Mouse (Mus musculus): ENCODE measurements at regions not wholly inside any gene's neighbourhood (a gene's known extent, or its start where the extent isn't known, plus 50 kb on each side); places are given as distances from the start of the nearest gene placed in this dataset.
A peak's percentile ranks its signal among the peaks of the same experiment; 100 is the strongest.

DNA sequence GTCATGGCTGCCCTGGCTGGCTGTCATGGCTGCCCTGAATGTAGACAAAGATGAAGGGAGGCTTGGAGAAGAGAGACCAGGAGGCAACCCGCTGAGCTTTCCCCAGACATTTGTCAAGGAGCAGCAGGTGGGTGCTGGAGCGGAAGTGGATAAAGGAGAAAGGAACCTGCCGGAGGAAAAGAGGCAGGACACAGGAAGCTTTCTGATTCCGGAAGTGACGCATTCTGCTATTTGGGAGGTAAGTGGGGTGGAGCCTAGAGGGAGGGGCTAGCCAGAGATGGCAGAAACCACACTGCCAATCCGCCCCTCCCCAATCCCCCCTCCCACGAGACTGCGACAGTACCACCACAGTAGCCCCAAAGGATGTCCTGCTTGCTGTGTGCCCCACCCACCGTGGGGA lies 80.1 kb downstream of the Gm572 start:
- 84% methylated on average over 9 of the region's 9 CpGs for WGBS
- no peak overlapping the region for H3K4me3 ChIP-seq (replicated peaks)
- no peak overlapping the region for H3K4me2 ChIP-seq
- H3K36me3 ChIP-seq, result no peaks in the 10 kb centered on the region
- H3K9ac ChIP-seq (replicated peaks), result no peak overlapping the region
- H3K9me3 ChIP-seq (replicated peaks), result no peaks in the 10 kb centered on the region
- H3K27me3 ChIP-seq (replicated peaks), result no peaks in the 10 kb centered on the region
- peaks cover 6% of the 10 kb centered on the region for H3K4me1 ChIP-seq
- H3K27ac ChIP-seq (replicated peaks), result no peak overlapping the region
- no peak for ATAC-seq (ENCODE audit: low FRiP score)

GRCm38 (mm10) chr4:148723934-148724719 lies 80.1 kb upstream of the Casz1 start:
- peak overlapping the region; percentile 17; the same call in 1 of the 2 replicates for H3K9ac ChIP-seq (replicated peaks)
- H3K4me2 ChIP-seq, result peak overlapping the region; percentile 64
- no peaks in the 10 kb centered on the region for H3K36me3 ChIP-seq
- H3K4me3 ChIP-seq (replicated peaks), result peak overlapping the region; percentile 26
- peaks cover 6% of the 10 kb centered on the region for H3K4me1 ChIP-seq
- no peak overlapping the region for H3K27ac ChIP-seq (replicated peaks)
- no peaks in the 10 kb centered on the region for H3K9me3 ChIP-seq (replicated peaks)
- ATAC-seq (ENCODE audit: low FRiP score), result no peak
- 4% methylated on average over 33 of the region's 39 CpGs for WGBS
- no peaks in the 10 kb centered on the region for H3K27me3 ChIP-seq (replicated peaks)

DNA sequence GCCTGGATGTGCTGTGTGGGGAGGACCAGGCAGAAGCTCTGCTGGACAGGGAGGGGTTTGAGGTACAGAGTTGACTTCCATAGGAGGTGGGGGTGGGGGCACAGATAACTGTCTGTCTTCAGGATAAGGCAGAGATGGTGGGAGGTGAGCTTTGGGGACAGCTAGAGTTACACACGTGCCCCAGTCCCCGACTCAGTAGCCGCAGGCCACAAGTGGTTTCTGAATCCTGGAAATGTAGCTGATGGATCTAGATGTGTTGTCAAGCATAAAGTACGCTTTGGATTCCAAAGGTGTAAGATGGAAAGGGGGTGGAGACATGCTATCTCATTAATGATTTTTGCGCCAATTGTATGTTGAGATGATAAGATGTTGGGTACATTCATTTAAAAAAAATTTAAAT lies 75.4 kb upstream of the Casz1 start:
- no peaks in the 10 kb centered on the region for H3K36me3 ChIP-seq

GRCm38 (mm10) chr4:148731586-148731985 lies 72.6 kb upstream of the Casz1 start:
- Histone ChIP-seq H3K4me1 (0 out of 2 replicates have a peak, but pooled peaks cover under 1% of the 10 kb centered on the region), H3K36me3 (no peaks in the 10 kb centered on the region), H3K9me3 (replicated peaks) (no peaks in the 10 kb centered on the region), H3K4me3 (replicated peaks) (no peak overlapping the region), H3K9ac (replicated peaks) (no peak overlapping the region), H3K27me3 (replicated peaks) (peaks cover 10% of the 10 kb centered on the region; the same call in 1 of the 2 replicates), H3K27ac (replicated peaks) (no peak overlapping the region), H3K4me2 (no peak overlapping the region)
- WGBS, result 62% methylated on average over 3 of the region's 3 CpGs
- no peak for ATAC-seq (ENCODE audit: low FRiP score)

More for the DNA sequence above, 75.4 kb upstream of the Casz1 start:
- Histone ChIP-seq H3K27me3 (replicated peaks) (0 out of 2 replicates have a peak, but pooled peaks cover 4% of the 10 kb centered on the region), H3K9me3 (replicated peaks) (no peaks in the 10 kb centered on the region), H3K9ac (replicated peaks) (no peak overlapping the region), H3K27ac (replicated peaks) (no peak overlapping the region), H3K4me3 (replicated peaks) (no peak overlapping the region), H3K4me1 (peaks cover 6% of the 10 kb centered on the region), H3K4me2 (no peak overlapping the region)
- no peak for ATAC-seq (ENCODE audit: low FRiP score)
- 93% methylated on average over 5 of the region's 5 CpGs for WGBS

GRCm38 (mm10) chr4:148734061-148734460 lies 70.2 kb upstream of the Casz1 start:
- H3K36me3 ChIP-seq, result no peaks in the 10 kb centered on the region
- no peak overlapping the region for H3K4me2 ChIP-seq
- WGBS, result 86% methylated on average over 9 of the region's 9 CpGs
- no peak for ATAC-seq (ENCODE audit: low FRiP score)
- no peak overlapping the region for H3K4me3 ChIP-seq (replicated peaks)
- no peaks in the 10 kb centered on the region for H3K9me3 ChIP-seq (replicated peaks)
- peaks cover 6% of the 10 kb centered on the region; the same call in 1 of the 2 replicates for H3K4me1 ChIP-seq
- peaks cover 10% of the 10 kb centered on the region; the same call in 1 of the 2 replicates for H3K27me3 ChIP-seq (replicated peaks)
- no peak overlapping the region for H3K27ac ChIP-seq (replicated peaks)
- H3K9ac ChIP-seq (replicated peaks), result no peak overlapping the region

- H3K4me2 ChIP-seq, result no peak overlapping the region
- no peak for ATAC-seq (ENCODE audit: low FRiP score)
- H3K36me3 ChIP-seq, result no peaks in the 10 kb centered on the region
- H3K27me3 ChIP-seq (replicated peaks), result peaks cover 11% of the 10 kb centered on the region; the same call in 1 of the 2 replicates
- no peak overlapping the region for H3K9ac ChIP-seq (replicated peaks)
- H3K27ac ChIP-seq (replicated peaks), result no peak overlapping the region
- no peak overlapping the region for H3K4me3 ChIP-seq (replicated peaks)
- H3K9me3 ChIP-seq (replicated peaks), result no peaks in the 10 kb centered on the region
- H3K4me1 ChIP-seq, result peaks cover 6% of the 10 kb centered on the region; the same call in 1 of the 2 replicates
- 72% methylated on average over 12 of the region's 12 CpGs for WGBS
Measured at GRCm38 (mm10) chr4:148734547-148734946, 69.7 kb upstream of the Casz1 start.

- Histone ChIP-seq H3K36me3 (no peaks in the 10 kb centered on the region), H3K27me3 (replicated peaks) (peaks cover 19% of the 10 kb centered on the region; the same call in 1 of the 2 replicates), H3K9ac (replicated peaks) (no peak overlapping the region), H3K4me1 (peaks cover 24% of the 10 kb centered on the region), H3K4me2 (no peak overlapping the region), H3K4me3 (replicated peaks) (no peak overlapping the region), H3K27ac (replicated peaks) (no peak overlapping the region), H3K9me3 (replicated peaks) (no peaks in the 10 kb centered on the region)
- ATAC-seq (ENCODE audit: low FRiP score), result no peak
- 37% methylated on average over 13 of the region's 13 CpGs for WGBS
Measured at GRCm38 (mm10) chr4:148738601-148739530, 65.4 kb upstream of the Casz1 start.

- no peaks in the 10 kb centered on the region for H3K9me3 ChIP-seq (replicated peaks)
- H3K9ac ChIP-seq (replicated peaks), result peak overlapping the region; percentile 43
- peak overlapping the region; percentile 74 for H3K4me2 ChIP-seq
- no peaks in the 10 kb centered on the region for H3K36me3 ChIP-seq
- H3K4me1 ChIP-seq, result peaks cover 42% of the 10 kb centered on the region
- peak overlapping the region; percentile 40 for H3K4me3 ChIP-seq (replicated peaks)
- peak; percentile 80 for ATAC-seq (ENCODE audit: low FRiP score)
- 3% methylated on average over 52 of the region's 65 CpGs for WGBS
- H3K27ac ChIP-seq (replicated peaks), result peak overlapping the region; percentile 54
- peaks cover 16% of the 10 kb centered on the region; the same call in 1 of the 2 replicates for H3K27me3 ChIP-seq (replicated peaks)
Measured at GRCm38 (mm10) chr4:148742549-148743413, 61.4 kb upstream of the Casz1 start.

DNA sequence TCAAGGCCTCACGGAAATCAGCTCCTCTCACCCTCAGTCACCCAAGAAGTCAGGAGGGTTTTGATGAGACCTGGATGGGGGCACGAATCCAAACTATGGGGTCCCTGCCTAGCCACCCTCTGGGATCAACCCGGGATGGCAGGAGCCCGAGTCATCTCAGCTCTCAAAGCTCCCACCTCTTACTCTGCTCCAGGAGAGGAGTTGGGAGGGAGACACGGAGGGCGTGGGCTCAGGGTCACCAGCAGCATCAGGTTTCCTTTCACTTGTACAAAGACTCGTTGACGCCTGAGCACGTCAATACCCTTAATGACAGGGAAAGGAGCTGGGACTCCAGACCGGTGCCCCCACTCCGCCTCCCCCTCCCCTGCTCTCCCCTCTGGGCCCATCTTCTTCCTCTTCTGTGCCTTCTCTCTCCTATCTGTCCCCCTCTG lies 60.8 kb upstream of the Casz1 start:
- H3K4me1 ChIP-seq, result peaks cover 42% of the 10 kb centered on the region
- no peaks in the 10 kb centered on the region for H3K36me3 ChIP-seq
- H3K27ac ChIP-seq (replicated peaks), result peak overlapping the region; percentile 54
- H3K9ac ChIP-seq (replicated peaks), result peak overlapping the region; percentile 43; the same call in 1 of the 2 replicates
- H3K9me3 ChIP-seq (replicated peaks), result no peaks in the 10 kb centered on the region
- peak overlapping the region; percentile 40 for H3K4me3 ChIP-seq (replicated peaks)
- peak overlapping the region; percentile 74 for H3K4me2 ChIP-seq
- peaks cover 16% of the 10 kb centered on the region; the same call in 1 of the 2 replicates for H3K27me3 ChIP-seq (replicated peaks)
- ATAC-seq (ENCODE audit: low FRiP score), result no peak
- 17% methylated on average over 11 of the region's 11 CpGs for WGBS

DNA sequence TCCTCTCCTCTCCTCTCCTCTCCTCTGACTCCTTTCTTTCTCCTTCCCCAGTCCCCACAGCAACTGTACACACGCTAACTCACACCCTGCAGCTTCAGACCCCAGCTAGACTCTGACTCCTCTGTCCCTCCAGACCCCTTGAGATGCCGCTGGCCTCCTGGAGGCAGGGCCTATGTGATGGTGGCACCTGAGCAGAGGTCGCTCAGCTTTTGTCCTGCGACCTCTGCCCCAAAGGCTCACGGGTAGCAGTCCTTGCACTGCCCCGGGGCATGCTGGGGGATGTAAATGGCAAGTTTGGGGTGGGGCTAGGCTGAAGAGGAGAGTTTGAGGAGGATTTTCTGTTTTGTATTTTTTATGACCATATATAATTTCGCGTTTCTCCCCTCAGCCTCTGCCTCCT lies 60.2 kb upstream of the Casz1 start:
- Histone ChIP-seq H3K27ac (replicated peaks) (peak overlapping the region; percentile 60; the same call in 1 of the 2 replicates), H3K4me2 (no peak overlapping the region), H3K9me3 (replicated peaks) (no peaks in the 10 kb centered on the region), H3K27me3 (replicated peaks) (peaks cover 19% of the 10 kb centered on the region; the same call in 1 of the 2 replicates), H3K9ac (replicated peaks) (no peak overlapping the region), H3K36me3 (no peaks in the 10 kb centered on the region), H3K4me1 (peaks cover 42% of the 10 kb centered on the region), H3K4me3 (replicated peaks) (no peak overlapping the region)
- ATAC-seq (ENCODE audit: low FRiP score), result no peak
- WGBS, result 40% methylated on average over 8 of the region's 8 CpGs

All from neural tube, embryonic 15.5 days (tissue).